Mouse (Mus musculus) kidney, adult 2 months (tissue): Measurements from ENCODE around the gene Cxcr5. TPM values are rescaled to one million over a fixed set of nuclear protein-coding genes. Genes with fewer than 3 reads are reported as not detected.

ENCODE experiments used
- DNase-seq: peaks from one replicate; pipeline ENCODE4 v3.0.0; 2021
- H3K27ac ChIP-seq: fragments of 200-500 bp; 2 replicates; pipeline ENCODE4 v1.5.1; 2012; ENCODE audit warnings: low read depth, low read length, control low read depth, inconsistent platforms; ENCODE audit not compliant: insufficient read depth
- H3K27me3 ChIP-seq: fragments of 200-500 bp; replicated peaks from 2 replicates; pipeline ENCODE4 v1.6.1; 2012; ENCODE audit warnings: mild to moderate bottlenecking, moderate library complexity, low read length, inconsistent platforms; ENCODE audit not compliant: control insufficient read depth, insufficient read depth
- H3K36me3 ChIP-seq: fragments of 200-500 bp; 2 replicates; pipeline ENCODE4 v1.6.1; 2012; ENCODE audit warnings: mild to moderate bottlenecking, moderate library complexity, low read length, inconsistent platforms; ENCODE audit not compliant: control insufficient read depth, insufficient read depth
- H3K4me1 ChIP-seq: fragments of 200-500 bp; 2 replicates; pipeline ENCODE4 v1.6.1; 2011; ENCODE audit warnings: low read length; ENCODE audit not compliant: control insufficient read depth, insufficient read depth
- H3K4me3 ChIP-seq: fragments of 200-500 bp; 2 replicates; pipeline ENCODE4 v1.5.1; 2011; ENCODE audit warnings: mild to moderate bottlenecking, low read depth, low read length, control low read depth; ENCODE audit not compliant: insufficient read depth
- CTCF ChIP-seq: fragments of 200-500 bp; conservative IDR thresholded peaks from 2 replicates; pipeline ENCODE4 v1.5.1; 2011; ENCODE audit warnings: low read depth, mild to moderate bottlenecking, control low read depth, low read length, moderate library complexity, mixed read lengths; ENCODE audit not compliant: insufficient read depth, insufficient read length
- POLR2A ChIP-seq: fragments of 200-500 bp; IDR thresholded peaks from one replicate; pipeline ENCODE4 v1.6.1; 2011; ENCODE audit warnings: low read depth, low read length, control low read depth
- WGBS: fragments of 180-500 bp; shearing (Covaris S2); methylation state at CpG from one replicate; pipeline ENCODE4 v1.1.7; 2018; 5-methylcytosine and 5-hydroxymethylcytosine counted together
- polyA plus RNA-seq: library from polyadenylated mRNA; depleted of rRNA; stranded (reverse); fragments of >200 nt; gene quantifications from 2 replicates; pipeline ENCODE4 v1.2.3, GENCODE M21; 2012

Cxcr5 gene
- polyA plus RNA-seq, 1 experiment: 4.0 TPM

- Histone ChIP-seq H3K4me3 (peak overlapping the region; percentile 26; the same call in 1 of the 2 replicates), H3K4me1 (peaks cover 46% of the 10 kb centered on the region), H3K36me3 (no peaks in the 10 kb centered on the region), H3K27ac (no peak overlapping the region), H3K27me3 (no peaks in the 10 kb centered on the region)
- TF ChIP-seq POLR2A (no peak), CTCF (no peak)
- 7% methylated on average over 11 of the region's 11 CpGs for WGBS
- peak; percentile 73 for DNase-seq
These were observed 63.9 kb downstream of the Cxcr5 start for GRCm38 (mm10) chr9:44497624-44498377.

- no peak overlapping the region for H3K27ac ChIP-seq
- H3K4me3 ChIP-seq: no peak overlapping the region
- H3K36me3 ChIP-seq: no peaks in the 10 kb centered on the region
- WGBS: 69% methylated on average over 12 of the region's 12 CpGs
- TF ChIP-seq POLR2A: no peak
- H3K4me1 ChIP-seq: peaks cover 53% of the 10 kb centered on the region
- no peak for DNase-seq
- no peaks in the 10 kb centered on the region for H3K27me3 ChIP-seq
These were observed 64.7 kb downstream of the Cxcr5 start for GRCm38 (mm10) chr9:44496803-44497461.

GRCm38 (mm10) chr9:44495810-44496344 lies 65.8 kb downstream of the Cxcr5 start:
- no peaks in the 10 kb centered on the region for H3K36me3 ChIP-seq
- no peak overlapping the region for H3K27ac ChIP-seq
- no peak for TF ChIP-seq CTCF
- TF ChIP-seq POLR2A: no peak
- DNase-seq: no peak
- H3K4me3 ChIP-seq: no peak overlapping the region
- no peaks in the 10 kb centered on the region for H3K27me3 ChIP-seq
- WGBS: 83% methylated on average over 10 of the region's 10 CpGs
- peaks cover 57% of the 10 kb centered on the region for H3K4me1 ChIP-seq

GRCm38 (mm10) chr9:44494863-44495809 lies 66.5 kb downstream of the Cxcr5 start:
- Histone ChIP-seq H3K36me3 (no peaks in the 10 kb centered on the region), H3K27ac (peak overlapping the region; percentile 20; the same call in 1 of the 2 replicates), H3K4me1 (peaks cover 64% of the 10 kb centered on the region), H3K4me3 (no peak overlapping the region), H3K27me3 (no peaks in the 10 kb centered on the region)
- WGBS: 20% methylated on average over 9 of the region's 9 CpGs
- TF ChIP-seq POLR2A (no peak), CTCF (no peak)
- peak; percentile 46 for DNase-seq

- H3K36me3 ChIP-seq: no peaks in the 10 kb centered on the region
- 18% methylated on average over 11 of the region's 11 CpGs for WGBS
- TF ChIP-seq CTCF: no peak
- TF ChIP-seq POLR2A: no peak
- peak overlapping the region; percentile 20; the same call in 1 of the 2 replicates for H3K27ac ChIP-seq
- no peak overlapping the region for H3K4me3 ChIP-seq
- no peaks in the 10 kb centered on the region for H3K27me3 ChIP-seq
- peaks cover 69% of the 10 kb centered on the region for H3K4me1 ChIP-seq
- DNase-seq: peak; percentile 59
These were observed 67.3 kb downstream of the Cxcr5 start for GRCm38 (mm10) chr9:44494261-44494862.

GRCm38 (mm10) chr9:44492631-44493461 lies 68.8 kb downstream of the Cxcr5 start:
- Histone ChIP-seq H3K27ac (no peak overlapping the region), H3K4me1 (peaks cover 70% of the 10 kb centered on the region)
- DNase-seq: no peak

More at GRCm38 (mm10) chr9:44492631-44493461, 68.8 kb downstream of the Cxcr5 start:
- Histone ChIP-seq H3K27me3 (no peaks in the 10 kb centered on the region), H3K36me3 (no peaks in the 10 kb centered on the region), H3K4me3 (no peak overlapping the region)
- WGBS: 65% methylated on average over 17 of the region's 17 CpGs
- no peak for TF ChIP-seq POLR2A
- TF ChIP-seq CTCF: no peak
